Mouse (Mus musculus) testis, adult 2 months (tissue): ENCODE data around the gene Dnali1.

Experiments
- CTCF ChIP-seq: fragments of 200-500 bp; IDR thresholded peaks from 2 replicates; pipeline ENCODE4 v1.5.1; 2012; ENCODE audit warnings: low read depth, mild to moderate bottlenecking, inconsistent platforms, low read length, moderate library complexity; ENCODE audit not compliant: control insufficient read depth, insufficient read depth, insufficient replicate concordance
- POLR2A ChIP-seq: fragments of 200-500 bp; IDR thresholded peaks from 2 replicates; pipeline ENCODE4 v1.6.1; 2012; ENCODE audit warnings: low read depth, mild to moderate bottlenecking, inconsistent platforms, low read length, moderate library complexity; ENCODE audit not compliant: control insufficient read depth

GRCm38 (mm10) chr4:125105354-125105753 lies 39.9 kb upstream of the Dnali1 start:
- TF ChIP-seq POLR2A, result no peak
- no peak for TF ChIP-seq CTCF
